Mouse (Mus musculus): ENCODE results near the gene Cyp26c1.

Gene Cyp26c1

GRCm38 (mm10) chr19:37685281-37685680 lies at the start of gene Cyp26c1:
Gene Cyp26c1, plus strand, starts transcription at chr19:37685581.
- DNase-seq = no peak

GRCm38 (mm10) chr19:37647994-37648393 lies 37.4 kb upstream of the Cyp26c1 start:
- no peak for DNase-seq

GRCm38 (mm10) chr19:37650526-37650925 lies 34.9 kb upstream of the Cyp26c1 start:
- no peak for DNase-seq

GRCm38 (mm10) chr19:37654012-37654411 lies 31.4 kb upstream of the Cyp26c1 start:
- DNase-seq = no peak

GRCm38 (mm10) chr19:37656441-37656840 lies 28.9 kb upstream of the Cyp26c1 start:
- no peak for DNase-seq

- no peak for DNase-seq
Measured at GRCm38 (mm10) chr19:37665256-37665655, 20.1 kb upstream of the Cyp26c1 start.

- no peak for DNase-seq
Measured at GRCm38 (mm10) chr19:37667855-37668594, 17.4 kb upstream of the Cyp26c1 start.

GRCm38 (mm10) chr19:37668657-37669056 lies 16.7 kb upstream of the Cyp26c1 start:
- DNase-seq = no peak

GRCm38 (mm10) chr19:37669486-37669885 lies 15.9 kb upstream of the Cyp26c1 start:
- no peak for DNase-seq

- no peak for DNase-seq
Measured at GRCm38 (mm10) chr19:37673393-37673792, 12.0 kb upstream of the Cyp26c1 start.

- no peak for DNase-seq
Measured at GRCm38 (mm10) chr19:37686347-37686746, 966 bp downstream of the Cyp26c1 start.

- peak; percentile 32 to 36 for DNase-seq
Measured at GRCm38 (mm10) chr19:37686941-37687850, 1.8 kb downstream of the Cyp26c1 start.

GRCm38 (mm10) chr19:37689478-37689877 lies 4.1 kb downstream of the Cyp26c1 start:
- no peak for DNase-seq

- DNase-seq = peak; percentile 38 to 40
Measured at GRCm38 (mm10) chr19:37690716-37691115, 5.3 kb downstream of the Cyp26c1 start.

GRCm38 (mm10) chr19:37692879-37693278 lies 7.5 kb downstream of the Cyp26c1 start:
- no peak for DNase-seq

- DNase-seq = no peak
Measured at GRCm38 (mm10) chr19:37695146-37695545, 9.8 kb downstream of the Cyp26c1 start.

GRCm38 (mm10) chr19:37695762-37696602 lies 10.6 kb downstream of the Cyp26c1 start:
- no peak for DNase-seq

- no peak for DNase-seq
Measured at GRCm38 (mm10) chr19:37696603-37697334, 11.4 kb downstream of the Cyp26c1 start.

- no peak for DNase-seq
Measured at GRCm38 (mm10) chr19:37697335-37697636, 11.9 kb downstream of the Cyp26c1 start.

- DNase-seq = peak in 1 of 2 experiments; percentile 29
Measured at GRCm38 (mm10) chr19:37697651-37698272, 12.4 kb downstream of the Cyp26c1 start, which contains the start of gene Cyp26a1. Gene Cyp26a1, plus strand, starts transcription at chr19:37697798.

- DNase-seq = no peak
Measured at GRCm38 (mm10) chr19:37698273-37699160, 13.1 kb downstream of the Cyp26c1 start.
